Mouse (Mus musculus) liver, postnatal 0 days (tissue): Measurements from ENCODE around the gene 1700018F24Rik.
"Not testable (repeated sequence)": the region's sequence is repeated elsewhere in the genome, so short reads cannot be mapped to it uniquely, and the experiment has no call there.

Experiments
- CTCF ChIP-seq: sonication (generic); IDR thresholded peaks from 2 replicates; pipeline ENCODE4 v1.5.1; 2016; ENCODE audit warnings: antibody characterized with exemption, low read depth
- EP300 ChIP-seq: IDR thresholded peaks from 2 replicates; pipeline ENCODE4 v1.6.1; 2016; ENCODE audit warnings: antibody characterized with exemption, low read depth, mild to moderate bottlenecking

DNA sequence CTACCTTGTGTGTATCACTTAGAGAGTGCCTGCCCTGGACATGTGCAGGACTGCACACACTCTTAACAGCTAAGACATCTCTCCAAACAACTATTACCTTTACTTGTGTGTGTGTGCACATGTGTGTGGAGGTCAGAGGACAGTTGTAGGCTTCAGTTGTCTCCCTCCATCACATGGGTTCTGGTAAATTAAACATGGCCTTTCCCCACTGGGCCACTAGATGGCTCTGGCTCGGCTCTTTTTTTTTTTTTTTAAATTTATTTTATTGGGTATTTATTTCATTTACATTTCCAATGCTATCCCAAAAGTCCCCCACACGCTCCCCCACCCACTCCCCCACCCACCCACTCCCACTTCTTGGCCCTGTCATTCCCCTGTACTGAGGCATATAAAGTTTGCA, 26.0 kb upstream of the 1700018F24Rik start:
- 0 out of 2 replicates have a peak, but pooled peaks have one; percentile 9 for TF ChIP-seq CTCF
- TF ChIP-seq EP300: not testable (repeated sequence)
